Mouse (Mus musculus): ENCODE data around the gene Clec18a. TPM values are rescaled to one million over a fixed set of nuclear protein-coding genes. Genes with fewer than 3 reads are reported as not detected.

The Clec18a gene
- polyA plus RNA-seq, 2 experiments, result 0.06 TPM; not detected in 1

GRCm38 (mm10) chr8:111048694-111049093 is 43.5 kb downstream of the Clec18a start:
- Histone ChIP-seq H3K36me3 (ENCODE audit: control insufficient read depth, insufficient read depth, low read length) (peaks cover 99% of the 10 kb centered on the region), H3K27me3 (ENCODE audit: control insufficient read depth, insufficient read depth, low read length) (no peaks in the 10 kb centered on the region), H3K4me2 (replicated peaks; ENCODE audit: low read depth, low read length, severe bottlenecking) (no peak overlapping the region), H3K27ac (replicated peaks; ENCODE audit: low read depth, low read length) (no peak overlapping the region), H3K4me3 (replicated peaks; ENCODE audit: low read length) (no peak overlapping the region), H3K9ac (ENCODE audit: low read depth, low read length, severe bottlenecking) (no peak overlapping the region), H3K4me1 (ENCODE audit: control insufficient read depth, insufficient read depth, low read length) (no peaks in the 10 kb centered on the region), H3K9me3 (ENCODE audit: control insufficient read depth, low read length) (no peaks in the 10 kb centered on the region)
- WGBS, result 91% methylated on average over 2 of the region's 2 CpGs
- TF ChIP-seq POLR2A (IDR thresholded peaks at IDR 0.05; ENCODE audit: borderline replicate concordance, extremely low read depth, insufficient read depth, insufficient read length), result no peak
- no peak for ATAC-seq (ENCODE audit: low FRiP score, low read depth)
- no peak for DNase-seq (ENCODE audit: low spot score)

- Histone ChIP-seq H3K27me3 (ENCODE audit: control insufficient read depth, insufficient read depth, low read length) (no peaks in the 10 kb centered on the region), H3K9ac (ENCODE audit: low read depth, low read length, severe bottlenecking) (no peak overlapping the region), H3K9me3 (ENCODE audit: control insufficient read depth, low read length) (no peaks in the 10 kb centered on the region), H3K4me3 (replicated peaks; ENCODE audit: low read length) (no peak overlapping the region), H3K27ac (replicated peaks; ENCODE audit: low read depth, low read length) (no peak overlapping the region), H3K4me1 (ENCODE audit: control insufficient read depth, insufficient read depth, low read length) (no peaks in the 10 kb centered on the region), H3K36me3 (ENCODE audit: control insufficient read depth, insufficient read depth, low read length) (peaks cover 95% of the 10 kb centered on the region), H3K4me2 (replicated peaks; ENCODE audit: low read depth, low read length, severe bottlenecking) (no peak overlapping the region)
- ATAC-seq (ENCODE audit: low FRiP score, low read depth) (no peak), DNase-seq (ENCODE audit: low spot score) (no peak)
- WGBS, result 43% methylated on average over 2 of the region's 2 CpGs
- no peak for TF ChIP-seq POLR2A (IDR thresholded peaks at IDR 0.05; ENCODE audit: borderline replicate concordance, extremely low read depth, insufficient read depth, insufficient read length)
Measured at GRCm38 (mm10) chr8:111044003-111044734, 48.1 kb downstream of the Clec18a start.

- ATAC-seq (ENCODE audit: low FRiP score, low read depth), result no peak
- WGBS, result 96% methylated on average over 19 of the region's 19 CpGs
Measured at GRCm38 (mm10) chr8:111042546-111042945, 49.7 kb downstream of the Clec18a start.

GRCm38 (mm10) chr8:111036591-111036990 is 55.6 kb downstream of the Clec18a start:
- ATAC-seq (ENCODE audit: low FRiP score, low read depth) (no peak), DNase-seq (ENCODE audit: low spot score) (no peak)
- TF ChIP-seq POLR2A (IDR thresholded peaks at IDR 0.05; ENCODE audit: borderline replicate concordance, extremely low read depth, insufficient read depth, insufficient read length), result no peak
- 96% methylated on average over 15 of the region's 15 CpGs for WGBS
- no peak overlapping the region for H3K4me3 ChIP-seq (replicated peaks; ENCODE audit: low read length)
- H3K27ac ChIP-seq (replicated peaks; ENCODE audit: low read depth, low read length), result no peak overlapping the region
- peaks cover 43% of the 10 kb centered on the region for H3K36me3 ChIP-seq (ENCODE audit: control insufficient read depth, insufficient read depth, low read length)
- no peak overlapping the region for H3K9ac ChIP-seq (ENCODE audit: low read depth, low read length, severe bottlenecking)
- H3K4me2 ChIP-seq (replicated peaks; ENCODE audit: low read depth, low read length, severe bottlenecking), result no peak overlapping the region
- H3K9me3 ChIP-seq (ENCODE audit: control insufficient read depth, low read length), result no peaks in the 10 kb centered on the region
- H3K27me3 ChIP-seq (ENCODE audit: control insufficient read depth, insufficient read depth, low read length), result no peaks in the 10 kb centered on the region
- H3K4me1 ChIP-seq (ENCODE audit: control insufficient read depth, insufficient read depth, low read length), result peaks cover 10% of the 10 kb centered on the region

More at GRCm38 (mm10) chr8:111042546-111042945, 49.7 kb downstream of the Clec18a start:
- H3K27me3 ChIP-seq (ENCODE audit: control insufficient read depth, insufficient read depth, low read length), result no peaks in the 10 kb centered on the region
- H3K4me3 ChIP-seq (replicated peaks; ENCODE audit: low read length), result no peak overlapping the region
- H3K4me1 ChIP-seq (ENCODE audit: control insufficient read depth, insufficient read depth, low read length), result no peaks in the 10 kb centered on the region
- H3K9ac ChIP-seq (ENCODE audit: low read depth, low read length, severe bottlenecking), result no peak overlapping the region
- no peak overlapping the region for H3K4me2 ChIP-seq (replicated peaks; ENCODE audit: low read depth, low read length, severe bottlenecking)
- no peak for DNase-seq (ENCODE audit: low spot score)
- peaks cover 93% of the 10 kb centered on the region for H3K36me3 ChIP-seq (ENCODE audit: control insufficient read depth, insufficient read depth, low read length)
- no peak overlapping the region for H3K27ac ChIP-seq (replicated peaks; ENCODE audit: low read depth, low read length)
- TF ChIP-seq POLR2A (IDR thresholded peaks at IDR 0.05; ENCODE audit: borderline replicate concordance, extremely low read depth, insufficient read depth, insufficient read length), result no peak
- H3K9me3 ChIP-seq (ENCODE audit: control insufficient read depth, low read length), result no peaks in the 10 kb centered on the region

- 17% methylated on average over 12 of the region's 12 CpGs for WGBS
- no peaks in the 10 kb centered on the region for H3K9me3 ChIP-seq (ENCODE audit: control insufficient read depth, low read length)
- peak overlapping the region; percentile 69 for H3K27ac ChIP-seq (replicated peaks; ENCODE audit: low read depth, low read length)
- ATAC-seq (ENCODE audit: low FRiP score, low read depth) (no peak), DNase-seq (ENCODE audit: low spot score) (no peak)
- TF ChIP-seq POLR2A (IDR thresholded peaks at IDR 0.05; ENCODE audit: borderline replicate concordance, extremely low read depth, insufficient read depth, insufficient read length), result no peak
- H3K9ac ChIP-seq (ENCODE audit: low read depth, low read length, severe bottlenecking), result peak overlapping the region; percentile 73
- H3K4me1 ChIP-seq (ENCODE audit: control insufficient read depth, insufficient read depth, low read length), result peaks cover 10% of the 10 kb centered on the region
- peak overlapping the region; percentile 69 for H3K4me2 ChIP-seq (replicated peaks; ENCODE audit: low read depth, low read length, severe bottlenecking)
- H3K36me3 ChIP-seq (ENCODE audit: control insufficient read depth, insufficient read depth, low read length), result peaks cover 24% of the 10 kb centered on the region
- no peaks in the 10 kb centered on the region for H3K27me3 ChIP-seq (ENCODE audit: control insufficient read depth, insufficient read depth, low read length)
- peak overlapping the region; percentile 75 for H3K4me3 ChIP-seq (replicated peaks; ENCODE audit: low read length)
Measured at GRCm38 (mm10) chr8:111034276-111034675, 58.0 kb downstream of the Clec18a start.

Data from limb, embryonic 14.5 days (tissue).